Mouse (Mus musculus): ENCODE results near the gene Odf2.

DNA sequence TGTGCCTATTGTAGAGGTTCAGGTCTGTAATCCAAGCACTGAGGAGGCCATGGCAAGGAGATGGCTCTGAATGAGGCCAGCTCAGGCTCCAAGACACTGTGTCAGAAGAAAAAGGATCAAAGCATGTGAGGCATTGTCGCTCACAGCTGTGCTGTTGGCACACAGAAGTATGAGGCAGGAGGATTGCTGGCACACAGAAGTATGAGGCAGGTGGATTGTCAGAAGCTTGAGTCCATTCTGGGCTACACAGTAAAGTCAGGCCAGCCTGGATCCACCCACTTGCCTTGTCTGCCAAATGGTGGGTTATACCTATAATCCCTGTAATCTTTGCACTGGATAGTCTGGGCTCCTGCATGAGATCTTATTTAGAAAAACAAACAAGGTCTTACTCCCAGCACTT is 9.1 kb downstream of the Odf2 start:
- TF ChIP-seq CTCF (IDR thresholded peaks at IDR 0.05; ENCODE audit: borderline replicate concordance, insufficient read depth, low read depth, low read length) (no peak), POLR2A (IDR thresholded peaks at IDR 0.05; ENCODE audit: borderline replicate concordance, insufficient read depth, low read length) (no peak)

Measured in cerebellum, adult 2 months (tissue).